Mouse (Mus musculus) layer of hippocampus, adult 18-20 months (tissue): ENCODE measurements around the gene Lgals7. TPM values are rescaled to one million over a fixed set of nuclear protein-coding genes. Genes with fewer than 3 reads are reported as not detected.

Source experiments
- total RNA-seq, 2 experiments: library from RNA; stranded (reverse); gene quantifications; 2 replicates each; pipeline ENCODE4 v1.2.3; 2021

The Lgals7 gene
- total RNA-seq, 2 experiments from 2014 or later = not detected

Other genes starting within 250 kb of the Lgals7 start
- gene Acp7, start 232.5 kb upstream of the Lgals7 start, total RNA-seq = 1 to 10 TPM; 1.4 to 4.6 TPM
- 10 to 100 TPM; 18.9 to 21.7 TPM for gene Fbxo27, start 171.0 kb upstream of the Lgals7 start, total RNA-seq
- 1 to 10 TPM; 1.5 to 1.9 TPM for gene Fbxo17, start 147.0 kb upstream of the Lgals7 start, total RNA-seq
- gene Mrps12, start 122.0 kb upstream of the Lgals7 start, total RNA-seq = 10 to 100 TPM; 60.6 to 67.1 TPM
- gene Sars2, start 121.9 kb upstream of the Lgals7 start, total RNA-seq = 10 to 100 TPM; 11.1 to 11.2 TPM
- under 1 TPM; 0.30 to 0.63 TPM for gene Ccer2, start 107.7 kb upstream of the Lgals7 start, total RNA-seq
- 100 to 1,000 TPM; 125 to 129 TPM for gene Sirt2, start 97.1 kb upstream of the Lgals7 start, total RNA-seq
- gene Nfkbib, start 96.3 kb upstream of the Lgals7 start, total RNA-seq = 10 to 100 TPM; 29.0 to 29.2 TPM
- gene Rinl, start 74.9 kb upstream of the Lgals7 start, total RNA-seq = 1 to 10 TPM; 2.4 to 3.0 TPM
- gene Hnrnpl, start 55.3 kb upstream of the Lgals7 start, total RNA-seq = 100 to 1,000 TPM; 407 to 414 TPM
- gene Ech1, start 38.6 kb upstream of the Lgals7 start, total RNA-seq = 10 to 100 TPM; 63.1 to 71.0 TPM
- gene Lgals4, start 30.0 kb upstream of the Lgals7 start, total RNA-seq = 1 to 10 TPM; 3.5 to 5.6 TPM
- under 1 TPM; 0.50 to 0.76 TPM for gene Capn12, start 17.6 kb downstream of the Lgals7 start, total RNA-seq
- 100 to 1,000 TPM; 127 to 136 TPM for gene Actn4, start 98.5 kb downstream of the Lgals7 start, total RNA-seq
- 100 to 1,000 TPM; 201 to 212 TPM for gene Eif3k, start 118.0 kb downstream of the Lgals7 start, total RNA-seq
- 1 to 10 TPM in 1 of 2 experiments, under 1 TPM in 1; 0.99 to 1.3 TPM for gene Map4k1, start 118.2 kb downstream of the Lgals7 start, total RNA-seq